Mouse (Mus musculus): ENCODE results near the gene Trhr2. TPM values are rescaled to one million over a fixed set of nuclear protein-coding genes. Genes with fewer than 3 reads are reported as not detected.

The Trhr2 gene
- polyA plus RNA-seq, 1 experiment = 1.8 TPM

GRCm38 (mm10) chr8:122319045-122319707, 41.4 kb downstream of the Trhr2 start:
- Histone ChIP-seq H3K4me3 (replicated peaks; ENCODE audit: insufficient read depth, low read depth, low read length) (no peak overlapping the region), H3K27me3 (ENCODE audit: control insufficient read depth, insufficient read depth, low read length) (no peaks in the 10 kb centered on the region), H3K4me1 (ENCODE audit: control insufficient read depth, insufficient read depth, low read length) (peaks cover 13% of the 10 kb centered on the region), H3K27ac (ENCODE audit: insufficient read depth, low read length) (no peak overlapping the region)
- 93% methylated on average over 11 of the region's 11 CpGs for WGBS
- DNase-seq = no peak
- TF ChIP-seq CTCF (IDR thresholded peaks at IDR 0.05; ENCODE audit: borderline replicate concordance, insufficient read depth, low read depth, low read length) = no peak

GRCm38 (mm10) chr8:122317918-122318475, 42.5 kb downstream of the Trhr2 start:
- H3K4me3 ChIP-seq (replicated peaks; ENCODE audit: insufficient read depth, low read depth, low read length) = no peak overlapping the region
- TF ChIP-seq POLR2A (IDR thresholded peaks at IDR 0.05; ENCODE audit: borderline replicate concordance, insufficient read depth, low read length) = no peak
- TF ChIP-seq CTCF (IDR thresholded peaks at IDR 0.05; ENCODE audit: borderline replicate concordance, insufficient read depth, low read depth, low read length) = no peak
- no peak overlapping the region for H3K27ac ChIP-seq (ENCODE audit: insufficient read depth, low read length)
- H3K4me1 ChIP-seq (ENCODE audit: control insufficient read depth, insufficient read depth, low read length) = peaks cover 13% of the 10 kb centered on the region
- H3K27me3 ChIP-seq (ENCODE audit: control insufficient read depth, insufficient read depth, low read length) = no peaks in the 10 kb centered on the region
- 66% methylated on average over 8 of the region's 8 CpGs for WGBS
- no peak for DNase-seq

- no peaks in the 10 kb centered on the region for H3K27me3 ChIP-seq (ENCODE audit: control insufficient read depth, insufficient read depth, low read length)
- WGBS = 54% methylated on average over 2 of the region's 2 CpGs
- no peak for DNase-seq
- H3K4me1 ChIP-seq (ENCODE audit: control insufficient read depth, insufficient read depth, low read length) = peaks cover 11% of the 10 kb centered on the region
- H3K27ac ChIP-seq (ENCODE audit: insufficient read depth, low read length) = no peak overlapping the region
- TF ChIP-seq POLR2A (IDR thresholded peaks at IDR 0.05; ENCODE audit: borderline replicate concordance, insufficient read depth, low read length) (no peak), CTCF (IDR thresholded peaks at IDR 0.05; ENCODE audit: borderline replicate concordance, insufficient read depth, low read depth, low read length) (no peak)
- H3K4me3 ChIP-seq (replicated peaks; ENCODE audit: insufficient read depth, low read depth, low read length) = no peak overlapping the region
Observed at GRCm38 (mm10) chr8:122316402-122316801, 44.1 kb downstream of the Trhr2 start.

GRCm38 (mm10) chr8:122314899-122315496, 45.5 kb downstream of the Trhr2 start:
- no peak for TF ChIP-seq CTCF (IDR thresholded peaks at IDR 0.05; ENCODE audit: borderline replicate concordance, insufficient read depth, low read depth, low read length)
- no peak for TF ChIP-seq POLR2A (IDR thresholded peaks at IDR 0.05; ENCODE audit: borderline replicate concordance, insufficient read depth, low read length)
- Histone ChIP-seq H3K4me1 (ENCODE audit: control insufficient read depth, insufficient read depth, low read length) (no peaks in the 10 kb centered on the region), H3K4me3 (replicated peaks; ENCODE audit: insufficient read depth, low read depth, low read length) (no peak overlapping the region), H3K27ac (ENCODE audit: insufficient read depth, low read length) (no peak overlapping the region), H3K27me3 (ENCODE audit: control insufficient read depth, insufficient read depth, low read length) (no peaks in the 10 kb centered on the region)
- WGBS = 71% methylated on average over 13 of the region's 13 CpGs
- no peak for DNase-seq

- TF ChIP-seq CTCF (IDR thresholded peaks at IDR 0.05; ENCODE audit: borderline replicate concordance, insufficient read depth, low read depth, low read length) (no peak), POLR2A (IDR thresholded peaks at IDR 0.05; ENCODE audit: borderline replicate concordance, insufficient read depth, low read length) (no peak)
- H3K4me1 ChIP-seq (ENCODE audit: control insufficient read depth, insufficient read depth, low read length) = no peaks in the 10 kb centered on the region; the same call in 1 of the 2 replicates
- H3K27me3 ChIP-seq (ENCODE audit: control insufficient read depth, insufficient read depth, low read length) = no peaks in the 10 kb centered on the region
- no peak overlapping the region for H3K4me3 ChIP-seq (replicated peaks; ENCODE audit: insufficient read depth, low read depth, low read length)
- DNase-seq = no peak
- WGBS = 83% methylated on average over 12 of the region's 12 CpGs
- H3K27ac ChIP-seq (ENCODE audit: insufficient read depth, low read length) = no peak overlapping the region
Observed at GRCm38 (mm10) chr8:122313310-122313709, 47.2 kb downstream of the Trhr2 start.

GRCm38 (mm10) chr8:122312553-122312952, 48.0 kb downstream of the Trhr2 start:
- no peak for TF ChIP-seq CTCF (IDR thresholded peaks at IDR 0.05; ENCODE audit: borderline replicate concordance, insufficient read depth, low read depth, low read length)
- no peak for TF ChIP-seq POLR2A (IDR thresholded peaks at IDR 0.05; ENCODE audit: borderline replicate concordance, insufficient read depth, low read length)
- no peak overlapping the region for H3K4me3 ChIP-seq (replicated peaks; ENCODE audit: insufficient read depth, low read depth, low read length)
- no peak for DNase-seq
- WGBS = 61% methylated on average over 2 of the region's 2 CpGs
- H3K4me1 ChIP-seq (ENCODE audit: control insufficient read depth, insufficient read depth, low read length) = peaks cover 7% of the 10 kb centered on the region
- H3K27ac ChIP-seq (ENCODE audit: insufficient read depth, low read length) = no peak overlapping the region
- H3K27me3 ChIP-seq (ENCODE audit: control insufficient read depth, insufficient read depth, low read length) = no peaks in the 10 kb centered on the region

GRCm38 (mm10) chr8:122311115-122311514, 49.4 kb downstream of the Trhr2 start:
- no peak for TF ChIP-seq CTCF (IDR thresholded peaks at IDR 0.05; ENCODE audit: borderline replicate concordance, insufficient read depth, low read depth, low read length)
- no peaks in the 10 kb centered on the region for H3K27me3 ChIP-seq (ENCODE audit: control insufficient read depth, insufficient read depth, low read length)
- H3K4me1 ChIP-seq (ENCODE audit: control insufficient read depth, insufficient read depth, low read length) = peaks cover 10% of the 10 kb centered on the region
- WGBS = 95% methylated on average over 2 of the region's 2 CpGs
- H3K27ac ChIP-seq (ENCODE audit: insufficient read depth, low read length) = no peak overlapping the region
- DNase-seq = no peak
- no peak overlapping the region for H3K4me3 ChIP-seq (replicated peaks; ENCODE audit: insufficient read depth, low read depth, low read length)

GRCm38 (mm10) chr8:122309272-122309671, 51.3 kb downstream of the Trhr2 start:
- no peaks in the 10 kb centered on the region for H3K27me3 ChIP-seq (ENCODE audit: control insufficient read depth, insufficient read depth, low read length)
- DNase-seq = no peak
- TF ChIP-seq CTCF (IDR thresholded peaks at IDR 0.05; ENCODE audit: borderline replicate concordance, insufficient read depth, low read depth, low read length) (no peak), POLR2A (IDR thresholded peaks at IDR 0.05; ENCODE audit: borderline replicate concordance, insufficient read depth, low read length) (no peak)
- no peak overlapping the region for H3K27ac ChIP-seq (ENCODE audit: insufficient read depth, low read length)
- H3K4me1 ChIP-seq (ENCODE audit: control insufficient read depth, insufficient read depth, low read length) = peaks cover 10% of the 10 kb centered on the region
- WGBS = 83% methylated on average over 12 of the region's 12 CpGs
- no peak overlapping the region for H3K4me3 ChIP-seq (replicated peaks; ENCODE audit: insufficient read depth, low read depth, low read length)

All from cerebellum, adult 2 months (tissue).